Mouse (Mus musculus): ENCODE measurements around the gene 4632433K11Rik.
"Not testable (repeated sequence)": the region's sequence is repeated elsewhere in the genome, so short reads cannot be mapped to it uniquely, and the experiment has no call there.

Gene 4632433K11Rik

GRCm38 (mm10) chr7:5056651-5057263, 22.8 kb downstream of the 4632433K11Rik start:
- DNase-seq (ENCODE audit: low spot score), result no peak

GRCm38 (mm10) chr7:5057381-5057780, 23.5 kb downstream of the 4632433K11Rik start:
- no peak for DNase-seq (ENCODE audit: low spot score)

DNA sequence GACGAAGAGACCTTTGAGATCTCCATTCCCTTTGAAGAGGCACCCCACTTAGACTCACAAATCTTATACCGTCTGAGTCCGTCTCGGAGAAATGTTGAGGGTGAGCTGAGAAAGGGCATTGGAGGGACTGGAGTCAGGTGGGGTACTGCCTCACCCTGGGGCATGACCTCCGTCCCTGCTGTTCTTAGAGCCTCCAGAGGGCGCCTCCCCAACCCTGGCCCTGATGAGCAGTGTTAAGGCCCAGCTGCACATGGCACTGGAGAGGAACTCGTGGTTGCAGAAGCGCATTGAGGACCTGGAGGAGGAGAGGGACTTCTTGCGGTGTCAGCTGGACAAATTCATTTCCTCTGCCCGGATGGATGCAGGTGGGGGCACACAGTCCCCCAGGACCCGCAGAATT, 23.9 kb downstream of the 4632433K11Rik start:
- DNase-seq (ENCODE audit: low spot score), result no peak

- no peak for DNase-seq (ENCODE audit: low spot score)
Observed at GRCm38 (mm10) chr7:5058631-5059030, 24.7 kb downstream of the 4632433K11Rik start.

DNA sequence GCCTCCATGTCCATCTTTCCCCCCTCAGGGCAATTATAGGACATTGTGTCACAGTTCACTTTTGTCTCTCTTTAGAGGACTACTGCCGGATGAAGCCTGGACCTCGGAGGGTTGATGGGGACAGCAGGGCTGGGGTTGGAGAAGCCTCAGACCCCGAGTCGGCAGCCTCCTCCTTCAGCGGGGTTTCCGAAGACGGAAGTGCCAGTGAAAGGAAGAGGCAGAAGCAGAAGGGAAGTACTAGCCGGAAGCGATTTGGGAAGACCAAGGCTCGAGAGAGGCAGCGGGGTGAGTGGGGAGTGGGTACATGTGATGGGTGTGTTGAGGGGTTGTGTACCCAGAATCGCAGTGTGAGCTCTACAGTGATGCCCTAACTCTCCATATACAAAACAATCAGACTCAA, 25.5 kb downstream of the 4632433K11Rik start:
- no peak for DNase-seq (ENCODE audit: low spot score)

- DNase-seq (ENCODE audit: low spot score), result no peak
Observed at GRCm38 (mm10) chr7:5060239-5060731, 26.4 kb downstream of the 4632433K11Rik start.

- peak; percentile 98 for DNase-seq (ENCODE audit: low spot score)
Observed at GRCm38 (mm10) chr7:5060944-5061773, 27.2 kb downstream of the 4632433K11Rik start.

- DNase-seq (ENCODE audit: low spot score), result no peak
Observed at GRCm38 (mm10) chr7:5061774-5062359, 27.9 kb downstream of the 4632433K11Rik start, which contains the start of gene U2af2. Gene U2af2, plus strand, starts transcription at chr7:5062143.

DNA sequence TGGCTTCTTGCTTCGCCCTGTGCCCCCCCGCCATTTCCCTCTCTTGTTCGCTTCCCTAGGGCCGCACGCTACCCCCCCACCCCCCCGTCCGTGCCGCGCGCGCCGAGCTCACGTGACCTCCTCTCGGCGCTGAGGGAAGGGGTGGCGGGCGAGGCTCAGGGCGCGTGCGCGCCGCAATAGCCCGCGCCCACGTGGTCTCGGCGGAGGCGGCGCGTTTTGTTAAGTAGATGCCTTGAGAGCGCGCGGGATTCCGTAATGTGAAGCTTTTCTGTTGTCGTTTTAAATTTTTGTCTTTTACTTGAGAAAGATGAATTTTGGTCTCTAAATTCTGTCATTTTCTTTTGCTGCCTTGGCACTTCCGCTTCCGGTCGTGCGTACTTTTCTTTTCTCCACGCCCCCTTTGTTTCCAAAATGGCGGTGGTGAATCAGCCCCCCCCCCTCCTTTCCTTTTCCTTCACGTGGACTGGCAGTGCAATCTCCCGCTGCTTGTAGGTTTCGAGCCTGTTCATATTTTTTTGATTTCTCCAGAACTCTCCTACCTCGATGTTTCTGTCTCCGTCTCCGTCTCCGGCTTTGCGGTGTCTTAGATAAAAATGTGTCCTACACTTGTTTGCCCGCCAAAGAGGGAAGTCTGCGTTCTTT, 28.6 kb downstream of the 4632433K11Rik start:
- no peak for DNase-seq (ENCODE audit: low spot score)

DNA sequence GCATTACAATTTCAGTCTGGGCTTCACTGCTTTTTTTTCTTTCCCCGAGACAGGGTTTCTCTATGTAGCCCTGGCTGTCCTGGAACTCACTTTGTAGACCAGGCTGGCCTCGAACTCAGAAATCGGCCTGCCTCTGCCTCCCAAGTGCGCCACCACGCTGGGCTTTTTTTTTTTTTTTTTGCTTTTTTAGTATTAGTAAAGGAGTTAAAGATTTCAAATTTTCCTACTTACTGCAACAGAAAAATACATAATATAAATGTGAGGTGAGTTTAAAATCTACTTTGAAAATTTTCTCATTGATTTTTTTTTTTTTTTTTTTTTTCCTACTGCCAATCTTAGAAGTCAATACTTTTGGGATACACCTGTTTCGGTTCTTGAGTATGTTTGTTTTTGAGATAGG, 31.0 kb downstream of the 4632433K11Rik start:
- DNase-seq (ENCODE audit: low spot score), result no peak

- no peak for DNase-seq (ENCODE audit: low spot score)
Observed at GRCm38 (mm10) chr7:5073586-5073985, 39.7 kb downstream of the 4632433K11Rik start.

DNA sequence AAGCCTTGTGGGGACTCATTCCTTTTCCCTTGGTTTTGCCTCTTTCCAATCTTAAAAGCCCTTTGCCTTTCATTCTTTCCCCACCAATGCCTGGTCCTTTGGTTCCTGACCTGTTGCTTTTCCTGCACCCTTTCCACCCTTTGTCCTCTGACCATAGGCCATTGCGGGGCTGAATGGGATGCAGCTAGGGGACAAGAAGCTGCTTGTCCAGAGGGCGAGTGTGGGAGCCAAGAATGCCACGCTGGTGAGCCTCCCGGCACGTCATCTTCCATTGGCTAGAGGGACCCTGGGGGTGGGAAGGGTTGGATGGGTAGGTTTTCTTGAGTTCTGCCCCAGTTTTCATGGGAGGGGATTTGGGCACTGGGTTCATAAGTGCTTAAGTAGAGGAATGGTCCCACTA, 41.1 kb downstream of the 4632433K11Rik start:
- DNase-seq (ENCODE audit: low spot score), result no peak

DNA sequence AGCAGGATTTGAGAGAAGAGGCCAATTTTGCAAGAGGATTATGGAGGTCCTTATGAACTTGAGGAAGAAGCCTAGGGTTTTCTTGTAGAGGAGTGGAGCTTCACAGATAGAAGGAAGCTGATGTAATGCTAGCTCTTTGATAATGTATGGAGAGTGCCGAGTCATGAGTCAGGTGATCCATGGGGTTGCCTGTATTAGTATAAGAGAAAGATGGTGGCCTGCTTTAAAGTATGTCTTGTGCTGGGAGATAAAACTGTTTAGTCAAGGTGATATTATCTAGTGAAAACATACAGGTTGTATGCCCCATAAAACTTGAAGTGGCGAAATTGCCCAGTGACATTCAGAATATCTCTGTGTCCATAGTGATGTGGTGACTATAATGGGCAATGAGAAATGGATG, 43.0 kb downstream of the 4632433K11Rik start:
- DNase-seq (ENCODE audit: low spot score), result no peak

GRCm38 (mm10) chr7:5079365-5080009, 45.6 kb downstream of the 4632433K11Rik start:
- DNase-seq (ENCODE audit: low spot score), result not testable (repeated sequence)

- DNase-seq (ENCODE audit: low spot score), result peak; percentile 83
Observed at GRCm38 (mm10) chr7:5080010-5080751, 46.3 kb downstream of the 4632433K11Rik start, which contains the start of gene Epn1. Gene Epn1, plus strand, starts transcription at chr7:5080235.

- DNase-seq (ENCODE audit: low spot score), result no peak
Observed at GRCm38 (mm10) chr7:5080815-5081214, 46.9 kb downstream of the 4632433K11Rik start.

- DNase-seq (ENCODE audit: low spot score), result no peak
Observed at GRCm38 (mm10) chr7:5081241-5081640, 47.3 kb downstream of the 4632433K11Rik start.

DNA sequence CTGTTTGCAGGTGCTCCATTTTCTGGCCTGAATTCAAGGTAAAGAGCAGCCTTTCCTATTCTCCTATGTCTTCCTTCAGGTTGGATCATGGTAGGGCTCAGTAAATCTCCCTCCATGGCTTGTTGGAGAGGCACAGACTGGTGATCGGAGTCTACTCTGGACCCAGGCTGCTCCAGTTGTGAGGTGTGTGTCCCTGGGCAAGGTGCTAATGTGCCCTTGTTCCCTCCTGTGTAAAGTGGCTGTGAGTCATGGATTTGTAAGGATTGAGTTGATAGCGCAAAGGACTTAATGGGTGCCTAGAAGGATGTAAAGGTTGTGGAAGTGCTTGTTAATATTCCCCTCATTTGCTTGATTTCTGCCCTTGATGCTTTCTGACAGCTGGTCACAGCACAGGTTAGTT, 48.0 kb downstream of the 4632433K11Rik start:
- no peak for DNase-seq (ENCODE audit: low spot score)

DNA sequence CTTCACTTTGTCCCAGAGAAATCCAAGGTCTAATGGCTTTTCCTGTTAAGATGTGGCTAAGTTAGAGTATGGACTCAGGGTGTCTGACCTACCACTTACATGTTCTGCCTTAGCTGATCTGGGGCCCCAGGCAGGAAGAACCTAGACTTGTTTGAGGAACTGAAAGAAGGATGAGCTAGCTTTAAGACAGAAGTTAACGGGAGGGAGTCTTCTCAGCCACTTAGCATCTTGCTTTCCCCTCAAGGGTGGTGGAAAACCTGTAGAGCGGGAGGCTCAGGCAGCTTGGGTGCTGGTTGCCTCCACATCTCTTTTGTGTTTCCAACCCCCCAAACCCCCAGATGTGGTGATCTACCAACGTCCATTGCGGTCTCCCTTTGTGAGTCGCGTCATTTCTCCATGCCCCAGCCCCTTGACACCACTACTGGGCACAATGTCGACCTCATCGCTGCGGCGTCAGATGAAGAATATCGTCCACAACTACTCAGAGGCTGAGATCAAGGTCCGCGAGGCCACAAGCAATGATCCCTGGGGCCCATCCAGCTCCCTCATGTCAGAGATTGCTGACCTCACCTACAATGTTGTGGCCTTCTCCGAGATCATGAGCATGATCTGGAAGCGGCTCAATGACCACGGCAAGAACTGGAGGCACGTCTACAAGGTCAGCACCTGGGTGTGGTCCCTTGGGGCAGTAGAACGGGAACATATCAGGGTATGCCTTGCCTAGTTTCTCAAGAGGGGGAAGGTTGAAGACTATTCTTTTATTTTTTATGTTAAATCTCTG, 49.6 kb downstream of the 4632433K11Rik start:
- DNase-seq (ENCODE audit: low spot score), result no peak

Measured in layer of hippocampus, adult 9-10 months (tissue).